Mouse (Mus musculus): ENCODE measurements around the gene Stk32c. TPM values are rescaled to one million over a fixed set of nuclear protein-coding genes. Genes with fewer than 3 reads are reported as not detected.
A peak's percentile ranks its signal among the peaks of the same experiment; 100 is the strongest.

Gene Stk32c
- polyA plus RNA-seq, 1 experiment from 2014 or later: 0.16 TPM

DNA sequence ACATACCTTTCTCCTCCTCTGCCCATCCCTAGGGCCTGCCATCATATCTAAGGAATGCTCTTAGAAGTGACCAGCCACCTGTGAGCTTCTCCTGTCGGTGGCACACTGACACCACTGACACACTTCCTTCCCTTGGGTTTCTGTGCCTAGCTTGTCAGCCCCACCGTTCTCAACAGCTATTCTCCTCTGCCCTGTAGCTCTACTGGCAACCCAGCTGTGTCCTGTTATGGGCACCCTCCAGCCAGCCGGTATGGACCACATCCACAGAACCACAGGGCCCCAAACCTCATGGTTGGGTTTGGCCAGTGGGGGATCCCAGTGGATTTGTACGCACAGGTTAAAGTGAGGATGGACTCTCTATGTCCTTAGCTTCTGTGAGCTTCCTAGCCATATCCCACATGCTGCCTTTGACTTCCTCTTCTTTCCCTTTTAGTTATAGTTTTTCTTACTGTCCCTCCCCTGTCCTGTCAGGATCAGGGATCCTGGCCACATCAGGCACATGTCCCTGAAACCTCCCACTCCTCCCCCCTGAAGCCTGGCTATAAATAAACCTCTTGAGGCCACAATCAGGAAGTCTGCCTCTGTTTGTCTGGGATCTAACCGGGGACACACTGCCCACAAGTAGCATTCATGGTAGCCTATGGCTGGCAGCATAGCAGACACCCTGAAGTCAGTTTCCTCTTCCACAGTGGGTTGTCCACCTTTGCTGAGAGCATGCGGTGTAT, 15.5 kb upstream of the Stk32c start:
- H3K27me3 ChIP-seq (ENCODE audit: insufficient read depth, low read length): no peaks in the 10 kb centered on the region
- ATAC-seq (ENCODE audit: insufficient read depth) (no peak), DNase-seq (peak; percentile 25)
- H3K9ac ChIP-seq: no peak overlapping the region
- H3K27ac ChIP-seq (ENCODE audit: low read depth): peak overlapping the region; percentile 43; the same call in 1 of the 2 replicates
- H3K9me3 ChIP-seq (ENCODE audit: low read depth, low read length): no peaks in the 10 kb centered on the region
- no peak for TF ChIP-seq CTCF (IDR thresholded peaks at IDR 0.05; ENCODE audit: low read depth)
- WGBS: 49% methylated on average over 6 of the region's 6 CpGs
- no peak overlapping the region for H3K4me2 ChIP-seq
- no peaks in the 10 kb centered on the region for H3K36me3 ChIP-seq (ENCODE audit: insufficient read depth)
- H3K4me1 ChIP-seq (ENCODE audit: insufficient read depth): peaks cover 12% of the 10 kb centered on the region; the same call in 1 of the 2 replicates
- no peak overlapping the region for H3K4me3 ChIP-seq (ENCODE audit: low read depth, low read length)

DNA sequence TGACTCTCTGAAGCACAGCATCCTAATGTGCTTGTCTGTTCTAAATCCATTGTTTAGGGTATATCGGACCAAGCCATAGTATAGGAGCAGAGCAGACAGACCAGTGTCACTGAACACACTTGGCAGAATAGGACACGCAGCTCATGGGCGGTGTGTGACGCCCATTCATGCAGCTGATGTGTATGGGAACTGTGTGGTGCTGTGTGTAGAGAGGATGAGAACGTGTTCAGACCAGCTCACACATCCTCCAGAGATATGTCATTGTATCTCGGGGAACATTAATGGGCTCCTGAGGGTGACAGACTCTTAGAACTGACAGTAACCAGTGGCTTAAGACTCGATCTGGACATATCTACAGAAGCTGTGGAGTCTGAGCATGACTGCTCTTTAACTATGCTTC, 13.3 kb upstream of the Stk32c start:
- H3K9me3 ChIP-seq (ENCODE audit: low read depth, low read length): no peaks in the 10 kb centered on the region
- TF ChIP-seq CTCF (IDR thresholded peaks at IDR 0.05; ENCODE audit: low read depth): no peak
- peaks cover 12% of the 10 kb centered on the region; the same call in 1 of the 2 replicates for H3K4me1 ChIP-seq (ENCODE audit: insufficient read depth)
- H3K27ac ChIP-seq (ENCODE audit: low read depth): no peak overlapping the region
- no peak overlapping the region for H3K4me3 ChIP-seq (ENCODE audit: low read depth, low read length)
- no peak overlapping the region for H3K4me2 ChIP-seq
- no peaks in the 10 kb centered on the region for H3K36me3 ChIP-seq (ENCODE audit: insufficient read depth)
- ATAC-seq (ENCODE audit: insufficient read depth) (no peak), DNase-seq (no peak)
- H3K9ac ChIP-seq: no peak overlapping the region
- 82% methylated on average over 7 of the region's 7 CpGs for WGBS
- no peaks in the 10 kb centered on the region for H3K27me3 ChIP-seq (ENCODE audit: insufficient read depth, low read length)

DNA sequence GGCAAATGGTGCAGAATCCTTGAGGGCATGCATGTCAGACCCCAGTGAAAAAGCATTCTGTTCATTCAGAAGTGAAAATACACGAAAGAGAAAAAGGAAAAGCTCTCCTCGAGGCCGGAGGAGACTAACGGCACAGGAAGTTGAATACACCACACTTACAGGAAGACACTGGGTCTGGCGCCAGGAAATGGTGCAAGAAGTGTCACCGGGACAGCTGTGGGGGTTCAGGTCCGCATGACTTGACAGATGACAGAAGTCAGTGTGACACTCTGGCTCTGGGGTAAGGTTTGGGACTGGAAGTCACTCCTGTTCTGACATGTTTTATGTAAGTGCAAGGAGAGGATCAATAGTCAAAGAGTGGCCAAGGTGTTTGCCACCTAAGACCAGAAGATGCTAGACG, 11.6 kb upstream of the Stk32c start:
- no peak for TF ChIP-seq CTCF (IDR thresholded peaks at IDR 0.05; ENCODE audit: low read depth)
- WGBS: 40% methylated on average over 8 of the region's 8 CpGs
- Histone ChIP-seq H3K9ac (no peak overlapping the region), H3K27ac (ENCODE audit: low read depth) (no peak overlapping the region; the same call in 1 of the 2 replicates), H3K4me1 (ENCODE audit: insufficient read depth) (peaks cover 17% of the 10 kb centered on the region; the same call in 1 of the 2 replicates), H3K4me3 (ENCODE audit: low read depth, low read length) (no peak overlapping the region), H3K9me3 (ENCODE audit: low read depth, low read length) (no peaks in the 10 kb centered on the region), H3K36me3 (ENCODE audit: insufficient read depth) (no peaks in the 10 kb centered on the region), H3K27me3 (ENCODE audit: insufficient read depth, low read length) (no peaks in the 10 kb centered on the region), H3K4me2 (no peak overlapping the region)
- ATAC-seq (ENCODE audit: insufficient read depth) (no peak), DNase-seq (peak; percentile 68)

DNA sequence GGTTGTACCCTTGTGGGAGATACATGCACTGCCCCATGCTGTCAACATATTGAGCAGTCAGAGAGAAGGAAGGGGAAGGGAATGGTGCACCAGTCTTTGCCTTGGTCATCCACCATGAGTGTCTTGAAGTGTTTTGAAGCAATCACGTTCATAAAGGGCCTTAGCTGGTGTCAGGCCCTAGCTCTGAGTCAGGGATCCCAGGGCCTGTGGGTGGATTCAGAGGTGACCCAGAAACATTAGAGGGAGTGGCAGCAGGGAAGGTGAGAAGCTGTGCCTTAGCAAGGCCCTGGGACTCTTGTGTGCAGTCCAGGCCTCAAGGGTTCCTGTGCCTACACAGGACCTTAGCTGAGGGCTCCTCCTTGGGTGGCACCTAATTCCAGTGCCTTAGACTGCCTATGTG, 11.0 kb upstream of the Stk32c start:
- DNase-seq (no peak), ATAC-seq (ENCODE audit: insufficient read depth) (no peak)
- Histone ChIP-seq H3K9me3 (ENCODE audit: low read depth, low read length) (no peaks in the 10 kb centered on the region), H3K4me1 (ENCODE audit: insufficient read depth) (peaks cover 16% of the 10 kb centered on the region), H3K27ac (ENCODE audit: low read depth) (peak overlapping the region; percentile 6; the same call in 1 of the 2 replicates), H3K36me3 (ENCODE audit: insufficient read depth) (no peaks in the 10 kb centered on the region), H3K4me3 (ENCODE audit: low read depth, low read length) (no peak overlapping the region), H3K9ac (no peak overlapping the region), H3K4me2 (no peak overlapping the region), H3K27me3 (ENCODE audit: insufficient read depth, low read length) (no peaks in the 10 kb centered on the region)
- WGBS: 73% methylated on average over 1 of the region's 1 CpGs
- TF ChIP-seq CTCF (IDR thresholded peaks at IDR 0.05; ENCODE audit: low read depth): no peak

DNA sequence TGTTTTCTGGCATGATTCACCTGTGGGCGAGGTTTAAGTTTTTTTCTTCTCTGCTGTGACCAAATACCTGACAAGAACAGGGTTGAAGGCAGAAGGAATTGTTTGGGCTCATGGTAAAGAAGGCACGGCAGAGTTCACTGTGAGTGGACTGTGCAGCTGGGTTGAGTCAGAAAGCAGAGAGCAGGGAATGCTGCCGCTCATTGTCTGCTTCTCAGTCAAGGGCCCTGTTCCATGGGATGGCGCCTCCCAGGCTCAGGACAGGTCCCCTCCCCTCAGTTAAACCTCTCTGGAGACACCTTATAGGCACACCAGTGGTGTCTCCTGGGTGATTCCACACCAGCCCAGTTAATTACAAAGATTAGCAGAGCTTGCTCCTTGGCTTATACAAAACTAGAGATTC, 9.2 kb upstream of the Stk32c start:
- H3K27me3 ChIP-seq (ENCODE audit: insufficient read depth, low read length): no peaks in the 10 kb centered on the region
- 76% methylated on average over 4 of the region's 4 CpGs for WGBS
- no peak overlapping the region for H3K9ac ChIP-seq
- no peak overlapping the region for H3K4me3 ChIP-seq (ENCODE audit: low read depth, low read length)
- no peak for TF ChIP-seq CTCF (IDR thresholded peaks at IDR 0.05; ENCODE audit: low read depth)
- H3K36me3 ChIP-seq (ENCODE audit: insufficient read depth): no peaks in the 10 kb centered on the region
- ATAC-seq (ENCODE audit: insufficient read depth) (no peak), DNase-seq (no peak)
- H3K9me3 ChIP-seq (ENCODE audit: low read depth, low read length): no peaks in the 10 kb centered on the region
- H3K27ac ChIP-seq (ENCODE audit: low read depth): no peak overlapping the region
- no peak overlapping the region for H3K4me2 ChIP-seq
- peaks cover 14% of the 10 kb centered on the region; the same call in 1 of the 2 replicates for H3K4me1 ChIP-seq (ENCODE audit: insufficient read depth)

DNA sequence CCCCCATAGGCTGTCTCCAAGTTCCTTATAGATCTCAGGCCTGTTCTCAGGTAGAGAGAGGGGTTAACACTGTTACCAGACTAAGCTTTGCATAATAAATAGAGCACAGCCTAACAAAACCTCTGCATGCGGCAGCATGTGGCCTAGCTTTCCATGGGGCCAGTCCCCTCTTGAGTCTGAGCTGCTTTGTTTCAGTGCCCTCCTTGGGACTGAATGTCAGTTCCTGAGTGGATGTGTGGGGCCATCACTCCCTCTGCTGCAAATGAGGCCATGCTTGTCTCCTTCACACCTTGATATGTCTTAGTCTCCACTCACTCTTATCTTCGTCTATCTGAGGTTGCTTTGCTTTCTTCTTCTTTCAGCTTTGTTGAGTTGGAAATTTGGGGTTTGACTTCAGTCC, 8.7 kb upstream of the Stk32c start:
- DNase-seq: no peak

DNA sequence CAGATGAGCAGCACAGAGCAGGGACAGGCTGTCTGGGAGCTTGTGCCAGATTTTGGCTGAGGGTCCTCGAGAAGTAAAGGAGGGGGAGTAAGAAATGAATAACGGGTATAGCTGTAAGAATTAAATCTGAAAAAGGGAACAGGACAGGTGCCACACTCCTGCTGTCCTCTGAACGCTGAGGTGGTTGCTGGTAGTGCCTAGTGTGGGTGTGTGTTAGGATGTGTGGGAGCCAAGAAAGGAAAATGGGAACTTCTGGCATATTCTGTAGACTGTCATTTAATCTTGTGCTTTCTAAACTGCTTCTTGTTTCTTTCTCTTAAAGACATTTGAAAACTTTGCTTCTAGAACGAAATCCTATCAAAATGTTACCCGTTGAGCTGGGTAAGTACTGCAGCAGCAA, 8.0 kb upstream of the Stk32c start:
- no peak overlapping the region for H3K4me2 ChIP-seq
- H3K27ac ChIP-seq (ENCODE audit: low read depth): no peak overlapping the region
- ATAC-seq (ENCODE audit: insufficient read depth) (no peak), DNase-seq (no peak)
- H3K9me3 ChIP-seq (ENCODE audit: low read depth, low read length): no peaks in the 10 kb centered on the region
- WGBS: 63% methylated on average over 5 of the region's 5 CpGs
- no peak overlapping the region for H3K4me3 ChIP-seq (ENCODE audit: low read depth, low read length)
- H3K36me3 ChIP-seq (ENCODE audit: insufficient read depth): no peaks in the 10 kb centered on the region
- H3K27me3 ChIP-seq (ENCODE audit: insufficient read depth, low read length): no peaks in the 10 kb centered on the region
- no peak overlapping the region for H3K9ac ChIP-seq
- no peak for TF ChIP-seq CTCF (IDR thresholded peaks at IDR 0.05; ENCODE audit: low read depth)
- H3K4me1 ChIP-seq (ENCODE audit: insufficient read depth): peaks cover 14% of the 10 kb centered on the region; the same call in 1 of the 2 replicates

More for the DNA sequence above, 8.7 kb upstream of the Stk32c start:
- Histone ChIP-seq H3K27me3 (ENCODE audit: insufficient read depth, low read length) (no peaks in the 10 kb centered on the region), H3K9me3 (ENCODE audit: low read depth, low read length) (no peaks in the 10 kb centered on the region), H3K9ac (no peak overlapping the region), H3K4me1 (ENCODE audit: insufficient read depth) (peaks cover 14% of the 10 kb centered on the region; the same call in 1 of the 2 replicates), H3K36me3 (ENCODE audit: insufficient read depth) (no peaks in the 10 kb centered on the region), H3K27ac (ENCODE audit: low read depth) (no peak overlapping the region), H3K4me2 (no peak overlapping the region), H3K4me3 (ENCODE audit: low read depth, low read length) (no peak overlapping the region)
- ATAC-seq (ENCODE audit: insufficient read depth): no peak
- WGBS: 85% methylated on average over 2 of the region's 2 CpGs
- TF ChIP-seq CTCF (IDR thresholded peaks at IDR 0.05; ENCODE audit: low read depth): no peak

Measured in lung, embryonic 14.5 days (tissue).